Mouse (Mus musculus) testis, adult 2 months (tissue): Measurements from ENCODE around the gene Sod1.

Experiments used
- CTCF ChIP-seq: fragments of 200-500 bp; IDR thresholded peaks from 2 replicates; pipeline ENCODE4 v1.5.1; 2012; ENCODE audit warnings: low read depth, mild to moderate bottlenecking, inconsistent platforms, low read length, moderate library complexity; ENCODE audit not compliant: control insufficient read depth, insufficient read depth, insufficient replicate concordance
- POLR2A ChIP-seq: fragments of 200-500 bp; IDR thresholded peaks from 2 replicates; pipeline ENCODE4 v1.6.1; 2012; ENCODE audit warnings: low read depth, mild to moderate bottlenecking, inconsistent platforms, low read length, moderate library complexity; ENCODE audit not compliant: control insufficient read depth

DNA sequence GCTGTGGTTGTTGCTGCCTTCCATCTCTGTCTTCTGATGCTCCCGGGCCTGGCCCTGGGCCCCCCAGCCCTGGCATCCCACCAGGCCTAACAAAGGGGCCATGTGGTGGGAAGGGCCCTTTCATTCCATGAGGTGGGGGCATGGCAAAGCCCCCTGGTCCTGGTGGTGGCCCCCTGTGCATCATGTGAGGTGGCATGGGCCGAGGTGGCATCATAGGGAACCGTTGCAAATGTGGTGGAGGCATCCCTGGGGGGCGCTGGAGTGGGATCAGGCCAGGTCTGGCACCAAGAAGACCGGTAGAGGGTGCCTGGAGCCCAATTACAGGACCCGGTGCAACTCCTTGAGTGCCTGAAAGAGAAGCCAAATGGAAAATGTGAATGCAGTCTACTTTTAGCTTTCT lies 9.3 kb downstream of the Sod1 start:
- TF ChIP-seq POLR2A = no peak
- no peak for TF ChIP-seq CTCF
